Mouse (Mus musculus) cerebellum, adult 2 months (tissue): ENCODE data around the gene Pros1. TPM values are rescaled to one million over a fixed set of nuclear protein-coding genes. Genes with fewer than 3 reads are reported as not detected.

Experiments used
- DNase-seq, 2 experiments: peaks; one replicate each; pipeline ENCODE4 v3.0.0; 2021
- H3K27ac ChIP-seq: fragments of 200-500 bp; 2 replicates; pipeline ENCODE4 v1.5.1; 2012; ENCODE audit warnings: low read length, control low read depth, inconsistent platforms; ENCODE audit not compliant: insufficient read depth
- H3K27me3 ChIP-seq: fragments of 200-500 bp; 2 replicates; pipeline ENCODE4 v1.6.1; 2012; ENCODE audit warnings: inconsistent platforms, mild to moderate bottlenecking, low read length, moderate library complexity; ENCODE audit not compliant: control insufficient read depth, insufficient read depth
- H3K4me1 ChIP-seq: fragments of 200-500 bp; 2 replicates; pipeline ENCODE4 v1.6.1; 2011; ENCODE audit warnings: low read length; ENCODE audit not compliant: control insufficient read depth, insufficient read depth
- H3K4me3 ChIP-seq: fragments of 200-500 bp; replicated peaks from 2 replicates; pipeline ENCODE3; 2011; ENCODE audit warnings: mild to moderate bottlenecking, low read depth, low read length, control low read depth; ENCODE audit not compliant: insufficient read depth
- CTCF ChIP-seq: fragments of 200-500 bp; IDR thresholded peaks from 2 replicates; pipeline ENCODE4 v1.5.1; 2011; ENCODE audit warnings: low read depth, mild to moderate bottlenecking, control low read depth, low read length, moderate library complexity, borderline replicate concordance; ENCODE audit not compliant: insufficient read depth
- POLR2A ChIP-seq: fragments of 200-500 bp; IDR thresholded peaks from 2 replicates; pipeline ENCODE4 v1.6.1; 2011; ENCODE audit warnings: low read length, control low read depth, borderline replicate concordance; ENCODE audit not compliant: insufficient read depth
- WGBS: fragments of 180-500 bp; shearing (Covaris S2); methylation state at CpG from one replicate; pipeline ENCODE4 v1.1.7; 2018; 5-methylcytosine and 5-hydroxymethylcytosine counted together
- polyA plus RNA-seq: library from polyadenylated mRNA; depleted of rRNA; stranded (reverse); fragments of >200 nt; gene quantifications from 2 replicates; pipeline ENCODE4 v1.2.3, GENCODE M21; 2012

Gene Pros1
- polyA plus RNA-seq, 1 experiment: 6.5 TPM

DNA sequence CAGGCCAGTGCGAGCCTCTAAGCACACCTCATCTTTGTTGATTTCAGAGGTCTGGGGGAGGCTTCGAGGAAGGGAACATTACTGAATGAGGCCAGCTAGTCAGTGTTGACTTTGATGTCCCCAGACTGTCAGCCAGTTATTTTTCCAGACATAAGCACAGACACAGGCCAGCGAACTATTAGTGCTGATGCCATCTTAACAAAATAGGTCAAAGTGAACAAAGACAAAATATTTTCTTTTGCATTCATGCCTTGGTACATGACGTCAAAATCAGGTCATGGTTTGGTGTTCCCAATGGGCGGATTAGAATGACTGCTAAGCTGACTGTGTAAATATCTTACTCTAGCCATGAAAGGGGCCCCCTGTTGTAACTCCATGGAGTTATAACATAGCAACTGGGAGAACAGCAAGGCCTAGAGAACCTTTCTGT is 18.6 kb downstream of the Pros1 start:
- no peaks in the 10 kb centered on the region for H3K27me3 ChIP-seq
- TF ChIP-seq POLR2A (no peak), CTCF (no peak)
- H3K4me1 ChIP-seq: no peaks in the 10 kb centered on the region
- no peak overlapping the region for H3K27ac ChIP-seq
- H3K4me3 ChIP-seq: no peak overlapping the region
- 62% methylated on average over 5 of the region's 5 CpGs for WGBS
- no peak for DNase-seq

DNA sequence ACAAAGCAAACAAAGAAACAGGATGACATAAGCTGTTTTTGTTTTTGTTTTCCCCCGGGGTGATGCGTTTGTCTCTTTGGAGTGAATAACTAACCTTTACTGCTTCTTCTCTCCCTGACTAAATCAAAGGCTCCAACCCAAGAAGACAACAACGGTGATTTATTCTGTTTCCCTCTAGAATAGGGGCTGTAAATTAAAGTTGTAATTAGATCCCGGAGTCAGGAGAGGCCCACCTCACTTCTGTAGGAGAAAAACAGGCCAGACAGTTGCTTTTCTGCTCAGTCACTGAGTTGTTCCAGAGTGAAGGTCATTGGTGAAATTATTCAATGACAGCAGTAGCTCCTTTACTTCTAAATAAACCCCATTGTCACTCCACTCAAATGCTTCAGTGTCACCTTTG is 19.1 kb downstream of the Pros1 start:
- no peak for TF ChIP-seq POLR2A
- TF ChIP-seq CTCF: no peak
- H3K27ac ChIP-seq: no peak overlapping the region
- no peaks in the 10 kb centered on the region for H3K27me3 ChIP-seq
- no peaks in the 10 kb centered on the region for H3K4me1 ChIP-seq
- 68% methylated on average over 4 of the region's 4 CpGs for WGBS
- no peak for DNase-seq
- no peak overlapping the region for H3K4me3 ChIP-seq

DNA sequence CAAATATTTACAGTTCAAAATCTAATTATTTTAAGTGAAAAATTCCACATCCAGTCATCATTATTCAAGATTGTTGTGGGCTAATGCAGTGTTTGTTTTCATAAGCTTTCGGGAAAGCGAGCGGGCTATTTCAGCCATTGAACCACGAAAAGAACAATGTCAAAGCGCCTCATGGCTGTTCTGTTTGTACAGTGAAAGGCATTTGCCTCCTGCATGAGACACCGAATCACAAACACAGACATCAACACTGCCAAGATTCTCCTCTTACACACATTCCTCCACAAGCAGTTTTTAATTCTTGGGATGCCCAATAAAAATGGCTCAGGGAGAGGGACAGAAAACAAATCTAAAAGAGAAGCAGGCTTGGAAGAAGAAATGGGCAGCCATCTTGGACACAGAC is 20.0 kb downstream of the Pros1 start:
- no peaks in the 10 kb centered on the region for H3K4me1 ChIP-seq
- no peaks in the 10 kb centered on the region for H3K27me3 ChIP-seq
- no peak for DNase-seq
- TF ChIP-seq POLR2A (no peak), CTCF (no peak)
- no peak overlapping the region for H3K27ac ChIP-seq
- WGBS: 80% methylated on average over 6 of the region's 6 CpGs
- no peak overlapping the region for H3K4me3 ChIP-seq

DNA sequence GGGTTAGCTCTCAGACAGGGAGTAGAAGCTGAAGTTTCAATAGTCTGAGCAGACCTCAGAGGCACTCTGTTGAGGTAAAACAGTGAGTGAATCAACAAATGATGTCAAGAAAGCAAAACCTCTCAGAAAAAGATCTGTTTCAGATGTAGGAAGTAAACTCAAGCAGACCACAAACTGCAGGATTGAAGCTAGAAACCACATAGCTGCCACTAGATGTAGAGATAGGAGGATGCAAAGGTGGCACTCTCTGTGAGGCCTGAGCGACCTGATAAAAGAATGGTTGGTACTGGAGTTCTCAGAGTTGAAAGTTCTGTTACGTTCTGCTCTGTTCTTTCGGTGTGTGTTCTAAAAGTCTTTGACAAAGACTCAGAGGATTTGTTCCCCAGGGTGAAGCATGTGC is 41.7 kb downstream of the Pros1 start:
- H3K27ac ChIP-seq: no peak overlapping the region
- no peaks in the 10 kb centered on the region for H3K4me1 ChIP-seq
- no peak for TF ChIP-seq CTCF
- TF ChIP-seq POLR2A: no peak
- H3K27me3 ChIP-seq: no peaks in the 10 kb centered on the region
- 87% methylated on average over 3 of the region's 3 CpGs for WGBS
- no peak for DNase-seq
- no peak overlapping the region for H3K4me3 ChIP-seq

DNA sequence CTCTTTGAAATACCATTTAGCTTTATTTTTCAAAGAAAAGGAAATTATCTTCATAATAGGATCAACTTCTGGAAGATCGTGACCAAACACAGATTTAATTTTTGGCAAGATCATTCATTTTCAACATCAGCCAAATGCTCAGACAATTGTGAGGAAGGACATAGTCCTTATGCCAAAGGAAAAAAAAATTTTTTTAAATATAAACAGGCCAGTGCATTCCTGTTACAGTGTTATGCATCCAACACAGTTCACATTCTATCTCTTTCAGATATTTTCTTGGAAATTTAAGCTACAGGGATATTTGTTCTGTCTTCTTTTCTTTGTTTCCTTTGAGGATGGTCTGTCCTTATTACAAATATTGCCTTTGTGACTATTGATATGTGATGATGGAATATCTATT is 57.3 kb downstream of the Pros1 start:
- H3K27ac ChIP-seq: no peak overlapping the region
- H3K4me1 ChIP-seq: no peaks in the 10 kb centered on the region
- TF ChIP-seq CTCF (no peak), POLR2A (no peak)
- H3K4me3 ChIP-seq: no peak overlapping the region
- WGBS: 5% methylated on average over 1 of the region's 1 CpGs
- no peaks in the 10 kb centered on the region for H3K27me3 ChIP-seq
- no peak for DNase-seq

DNA sequence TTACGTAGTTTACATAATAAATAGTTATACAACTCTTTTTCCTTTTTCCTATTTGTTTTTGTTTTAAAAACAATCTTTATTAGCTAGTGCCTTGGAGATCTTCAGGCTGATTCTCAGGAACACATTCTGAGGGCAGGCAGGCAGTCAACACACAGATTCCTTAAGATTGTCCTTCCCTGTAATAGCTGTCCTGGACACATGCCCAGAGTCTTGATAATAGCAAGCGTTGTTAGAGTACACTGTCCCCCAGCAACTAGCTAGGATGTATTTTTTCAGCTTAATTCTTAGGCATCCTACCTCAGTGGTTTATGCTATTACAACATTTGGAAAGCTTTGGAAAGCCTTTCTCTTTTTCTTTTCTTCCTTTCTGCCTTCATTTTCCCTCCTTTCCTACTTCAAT is 58.1 kb downstream of the Pros1 start:
- TF ChIP-seq CTCF (no peak), POLR2A (no peak)

DNA sequence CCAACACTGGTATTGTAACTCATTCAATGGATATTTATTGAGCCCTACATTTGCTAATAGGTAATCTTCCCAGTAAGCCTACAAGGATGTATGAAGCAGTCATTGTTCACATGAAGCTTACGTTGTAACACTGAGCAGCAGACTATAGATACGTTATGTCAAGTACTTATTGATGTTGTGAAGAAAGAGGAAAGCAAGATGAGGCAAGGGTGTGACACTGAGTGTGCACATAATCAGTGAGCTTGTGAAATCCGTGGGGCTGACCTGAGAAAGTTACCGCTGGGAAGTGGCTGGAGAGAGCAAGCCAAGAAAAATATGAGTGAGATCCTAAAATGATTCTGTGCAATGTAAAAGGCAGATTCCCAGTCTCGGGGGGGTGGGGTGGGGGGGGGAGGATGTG is 61.4 kb downstream of the Pros1 start:
- TF ChIP-seq POLR2A (no peak), CTCF (no peak)

More for the DNA sequence above, 58.1 kb downstream of the Pros1 start:
- 60% methylated on average over 2 of the region's 2 CpGs for WGBS
- DNase-seq: no peak
- no peaks in the 10 kb centered on the region for H3K4me1 ChIP-seq
- no peak overlapping the region for H3K27ac ChIP-seq
- H3K27me3 ChIP-seq: no peaks in the 10 kb centered on the region
- no peak overlapping the region for H3K4me3 ChIP-seq

DNA sequence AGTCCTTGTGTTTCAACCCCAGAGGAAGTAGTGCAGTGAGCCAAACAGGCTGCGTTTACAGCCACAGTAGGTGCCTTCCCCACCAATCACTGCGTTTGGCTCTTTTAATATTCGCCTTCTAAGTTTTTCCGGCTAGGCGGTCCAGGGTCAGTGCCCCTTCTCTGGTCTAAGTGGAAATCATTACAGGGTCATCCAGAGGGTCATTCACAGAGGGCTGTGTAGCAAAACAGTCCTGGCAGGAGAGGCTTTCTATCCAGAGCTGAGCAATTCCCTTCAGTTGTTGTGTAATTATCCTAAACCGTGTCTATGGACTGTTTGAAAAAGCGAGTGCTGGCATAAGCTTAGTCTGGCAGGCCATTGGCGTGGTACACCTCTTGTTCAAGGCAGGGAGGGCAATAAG is 68.1 kb downstream of the Pros1 start:
- Histone ChIP-seq H3K27me3 (no peaks in the 10 kb centered on the region), H3K4me3 (no peak overlapping the region), H3K4me1 (no peaks in the 10 kb centered on the region), H3K27ac (no peak overlapping the region)
- 20% methylated on average over 8 of the region's 8 CpGs for WGBS
- DNase-seq: no peak
- TF ChIP-seq POLR2A (no peak), CTCF (no peak)

More for the DNA sequence above, 61.4 kb downstream of the Pros1 start:
- 90% methylated on average over 5 of the region's 5 CpGs for WGBS
- no peaks in the 10 kb centered on the region for H3K4me1 ChIP-seq
- no peak for DNase-seq
- H3K27ac ChIP-seq: no peak overlapping the region
- no peak overlapping the region for H3K4me3 ChIP-seq
- H3K27me3 ChIP-seq: no peaks in the 10 kb centered on the region
